Mouse (Mus musculus) intestine, embryonic 16.5 days (tissue): Measurements from ENCODE around the gene Dhx30. TPM values are rescaled to one million over a fixed set of nuclear protein-coding genes. Genes with fewer than 3 reads are reported as not detected.

ENCODE experiments used
- ATAC-seq: fragments of 200-750 bp; cut with Nextera tagmentation; 2 replicates; pipeline ENCODE4 v1.8.0; 2017; ENCODE audit warnings: moderate TSS enrichment, moderate library complexity
- H3K27ac ChIP-seq: fragments of 300-500 bp; sonication (generic); 2 replicates; pipeline ENCODE4 v1.5.1; 2014; ENCODE audit warnings: mild to moderate bottlenecking, low read length
- H3K27me3 ChIP-seq: fragments of 300-500 bp; sonication (generic); replicated peaks from 2 replicates; pipeline ENCODE4 v1.6.1; 2014; ENCODE audit warnings: low read length, control low read depth, mixed read lengths; ENCODE audit not compliant: control insufficient read depth, insufficient read depth
- H3K36me3 ChIP-seq: fragments of 300-500 bp; sonication (generic); 2 replicates; pipeline ENCODE4 v1.6.1; 2014; ENCODE audit warnings: low read length, control low read depth; ENCODE audit not compliant: control insufficient read depth, insufficient read depth
- H3K4me1 ChIP-seq: fragments of 300-500 bp; sonication (generic); 2 replicates; pipeline ENCODE4 v1.6.1; 2014; ENCODE audit warnings: low read length, control low read depth, mixed read lengths; ENCODE audit not compliant: control insufficient read depth, insufficient read depth
- H3K4me2 ChIP-seq: fragments of 300-500 bp; sonication (generic); 2 replicates; pipeline ENCODE4 v1.6.1; 2014; ENCODE audit warnings: low read depth, low read length, control low read depth
- H3K4me3 ChIP-seq: fragments of 300-500 bp; sonication (generic); 2 replicates; pipeline ENCODE4 v1.5.1; 2014; ENCODE audit warnings: mild to moderate bottlenecking, low read length
- H3K9ac ChIP-seq: fragments of 300-500 bp; sonication (generic); 2 replicates; pipeline ENCODE4 v1.6.1; 2014; ENCODE audit warnings: low read depth, low read length
- H3K9me3 ChIP-seq: fragments of 300-500 bp; sonication (generic); 2 replicates; pipeline ENCODE4 v1.6.1; 2016; ENCODE audit warnings: low read length, control low read depth; ENCODE audit not compliant: control insufficient read depth
- WGBS: fragments of 180-500 bp; shearing (Covaris S2); extraction: QIAGEN DNeasy Blood & Tissue Kit; methylation state at CpG from one replicate; pipeline ENCODE4 v1.1.7; 2014; 5-methylcytosine and 5-hydroxymethylcytosine counted together
- polyA plus RNA-seq: library from polyadenylated mRNA; unstranded; fragments of >200 nt; fragmentation: Nextera tagmentation; extraction: Ambion mirVana; gene quantifications from 2 replicates; pipeline ENCODE4 v1.2.1, GENCODE M21; 2015

Dhx30 gene
- polyA plus RNA-seq, 1 experiment from 2014 or later = 83.9 TPM

GRCm38 (mm10) chr9:110071843-110072242 lies 45.8 kb downstream of the Dhx30 start:
- Histone ChIP-seq H3K4me2 (no peak overlapping the region), H3K27me3 (no peaks in the 10 kb centered on the region), H3K9ac (no peak overlapping the region), H3K4me3 (no peak overlapping the region), H3K36me3 (0 out of 2 replicates have a peak, but pooled peaks cover 3% of the 10 kb centered on the region), H3K4me1 (no peaks in the 10 kb centered on the region), H3K9me3 (no peaks in the 10 kb centered on the region), H3K27ac (no peak overlapping the region)
- WGBS = 11% methylated on average over 1 of the region's 1 CpGs
- peak; percentile 42; the same call in 1 of the 2 replicates for ATAC-seq

- Histone ChIP-seq H3K36me3 (0 out of 2 replicates have a peak, but pooled peaks cover 3% of the 10 kb centered on the region), H3K27ac (no peak overlapping the region), H3K4me2 (no peak overlapping the region), H3K27me3 (no peaks in the 10 kb centered on the region), H3K9me3 (no peaks in the 10 kb centered on the region), H3K4me3 (no peak overlapping the region), H3K4me1 (no peaks in the 10 kb centered on the region), H3K9ac (no peak overlapping the region)
- no peak for ATAC-seq
- WGBS = 68% methylated on average over 4 of the region's 4 CpGs
Observed at GRCm38 (mm10) chr9:110071011-110071410, 46.6 kb downstream of the Dhx30 start.

- Histone ChIP-seq H3K9ac (no peak overlapping the region), H3K9me3 (no peaks in the 10 kb centered on the region), H3K4me1 (no peaks in the 10 kb centered on the region), H3K4me3 (no peak overlapping the region), H3K4me2 (no peak overlapping the region), H3K27ac (no peak overlapping the region), H3K27me3 (no peaks in the 10 kb centered on the region), H3K36me3 (0 out of 2 replicates have a peak, but pooled peaks cover 3% of the 10 kb centered on the region)
- peak; percentile 58; the same call in 1 of the 2 replicates for ATAC-seq
- WGBS = 63% methylated on average over 9 of the region's 9 CpGs
Observed at GRCm38 (mm10) chr9:110070358-110070757, 47.3 kb downstream of the Dhx30 start.

- Histone ChIP-seq H3K4me3 (no peak overlapping the region), H3K27me3 (no peaks in the 10 kb centered on the region), H3K4me2 (no peak overlapping the region), H3K36me3 (0 out of 2 replicates have a peak, but pooled peaks cover 2% of the 10 kb centered on the region), H3K9ac (no peak overlapping the region), H3K27ac (no peak overlapping the region), H3K4me1 (no peaks in the 10 kb centered on the region), H3K9me3 (no peaks in the 10 kb centered on the region)
- 93% methylated on average over 6 of the region's 6 CpGs for WGBS
- no peak for ATAC-seq
Observed at GRCm38 (mm10) chr9:110068745-110069144, 48.9 kb downstream of the Dhx30 start.

GRCm38 (mm10) chr9:110064641-110065040 lies 53.0 kb downstream of the Dhx30 start:
- Histone ChIP-seq H3K36me3 (0 out of 2 replicates have a peak, but pooled peaks cover 2% of the 10 kb centered on the region), H3K4me1 (no peaks in the 10 kb centered on the region), H3K27me3 (no peaks in the 10 kb centered on the region), H3K4me3 (no peak overlapping the region), H3K27ac (no peak overlapping the region), H3K4me2 (no peak overlapping the region), H3K9me3 (no peaks in the 10 kb centered on the region), H3K9ac (no peak overlapping the region)
- ATAC-seq = no peak

GRCm38 (mm10) chr9:110062861-110063260 lies 54.8 kb downstream of the Dhx30 start:
- WGBS = 89% methylated on average over 6 of the region's 6 CpGs
- Histone ChIP-seq H3K9me3 (no peaks in the 10 kb centered on the region), H3K9ac (no peak overlapping the region), H3K27me3 (no peaks in the 10 kb centered on the region), H3K4me1 (no peaks in the 10 kb centered on the region), H3K27ac (no peak overlapping the region), H3K4me2 (no peak overlapping the region), H3K36me3 (0 out of 2 replicates have a peak, but pooled peaks cover 2% of the 10 kb centered on the region), H3K4me3 (no peak overlapping the region)
- no peak for ATAC-seq

- Histone ChIP-seq H3K4me2 (no peak overlapping the region), H3K36me3 (0 out of 2 replicates have a peak, but pooled peaks cover 2% of the 10 kb centered on the region), H3K9me3 (no peaks in the 10 kb centered on the region), H3K27ac (no peak overlapping the region), H3K9ac (no peak overlapping the region), H3K27me3 (no peaks in the 10 kb centered on the region), H3K4me1 (no peaks in the 10 kb centered on the region), H3K4me3 (no peak overlapping the region)
- WGBS = 83% methylated on average over 7 of the region's 7 CpGs
- no peak for ATAC-seq
Observed at GRCm38 (mm10) chr9:110062405-110062804, 55.2 kb downstream of the Dhx30 start.

- ATAC-seq = no peak
- H3K4me3 ChIP-seq = no peak overlapping the region
- no peaks in the 10 kb centered on the region for H3K9me3 ChIP-seq
- H3K27me3 ChIP-seq = no peaks in the 10 kb centered on the region
- H3K9ac ChIP-seq = no peak overlapping the region
- H3K4me1 ChIP-seq = 0 out of 2 replicates have a peak, but pooled peaks cover 5% of the 10 kb centered on the region
- H3K27ac ChIP-seq = no peak overlapping the region
- H3K36me3 ChIP-seq = 0 out of 2 replicates have a peak, but pooled peaks cover 2% of the 10 kb centered on the region
- WGBS = 88% methylated on average over 2 of the region's 2 CpGs
- H3K4me2 ChIP-seq = no peak overlapping the region
Observed at GRCm38 (mm10) chr9:110060761-110061160, 56.9 kb downstream of the Dhx30 start.

GRCm38 (mm10) chr9:110057200-110057599 lies 60.4 kb downstream of the Dhx30 start:
- Histone ChIP-seq H3K4me1 (0 out of 2 replicates have a peak, but pooled peaks cover 5% of the 10 kb centered on the region), H3K4me2 (no peak overlapping the region), H3K9me3 (no peaks in the 10 kb centered on the region), H3K27me3 (no peaks in the 10 kb centered on the region), H3K27ac (no peak overlapping the region), H3K4me3 (no peak overlapping the region), H3K9ac (no peak overlapping the region), H3K36me3 (no peaks in the 10 kb centered on the region)
- ATAC-seq = 0 out of 2 replicates have a peak, but pooled peaks have one; percentile 38
- 90% methylated on average over 1 of the region's 1 CpGs for WGBS

GRCm38 (mm10) chr9:110054781-110055180 lies 62.8 kb downstream of the Dhx30 start:
- Histone ChIP-seq H3K9me3 (no peaks in the 10 kb centered on the region), H3K36me3 (no peaks in the 10 kb centered on the region), H3K9ac (no peak overlapping the region), H3K4me3 (no peak overlapping the region), H3K27me3 (no peaks in the 10 kb centered on the region), H3K4me2 (no peak overlapping the region), H3K27ac (no peak overlapping the region), H3K4me1 (0 out of 2 replicates have a peak, but pooled peaks cover 5% of the 10 kb centered on the region)
- ATAC-seq = no peak
- WGBS = 62% methylated on average over 3 of the region's 3 CpGs
